Mouse (Mus musculus): ENCODE data around the gene Bmp8b. TPM values are rescaled to one million over a fixed set of nuclear protein-coding genes. Genes with fewer than 3 reads are reported as not detected.
A peak's percentile ranks its signal among the peaks of the same experiment; 100 is the strongest.
"Not testable (repeated sequence)": the region's sequence is repeated elsewhere in the genome, so short reads cannot be mapped to it uniquely, and the experiment has no call there.

Bmp8b gene
- polyA plus RNA-seq, 1 experiment from 2014 or later, result 0.34 TPM

- H3K4me1 ChIP-seq (replicated peaks; ENCODE audit: insufficient read depth, low read length), result no peaks in the 10 kb centered on the region
- no peaks in the 10 kb centered on the region for H3K9me3 ChIP-seq (replicated peaks; ENCODE audit: low read length)
- H3K4me2 ChIP-seq (ENCODE audit: low read length), result no peak overlapping the region
- 80% methylated on average over 4 of the region's 4 CpGs for WGBS
- no peak for DNase-seq (ENCODE audit: low spot score)
- no peaks in the 10 kb centered on the region for H3K27me3 ChIP-seq (ENCODE audit: insufficient read depth, low read length)
- TF ChIP-seq CTCF (IDR thresholded peaks at IDR 0.05; ENCODE audit: low read depth), result peak; percentile 36
- ATAC-seq (replicated peaks; ENCODE audit: low FRiP score, low read depth), result no peak
- no peak overlapping the region for H3K9ac ChIP-seq (ENCODE audit: low read depth, low read length)
- H3K4me3 ChIP-seq (replicated peaks; ENCODE audit: low read depth, low read length), result no peak overlapping the region
- H3K36me3 ChIP-seq (ENCODE audit: insufficient read depth, low read length), result no peaks in the 10 kb centered on the region
- H3K27ac ChIP-seq, result no peak overlapping the region
Measured at GRCm38 (mm10) chr4:123086381-123086780, 18.6 kb upstream of the Bmp8b start.

GRCm38 (mm10) chr4:123092621-123093020 lies 12.3 kb upstream of the Bmp8b start:
- no peaks in the 10 kb centered on the region for H3K4me1 ChIP-seq (replicated peaks; ENCODE audit: insufficient read depth, low read length)
- no peak overlapping the region for H3K27ac ChIP-seq
- no peak overlapping the region for H3K9ac ChIP-seq (ENCODE audit: low read depth, low read length)
- DNase-seq (ENCODE audit: low spot score) (no peak), ATAC-seq (replicated peaks; ENCODE audit: low FRiP score, low read depth) (no peak)
- H3K36me3 ChIP-seq (ENCODE audit: insufficient read depth, low read length), result no peaks in the 10 kb centered on the region
- 70% methylated on average over 5 of the region's 5 CpGs for WGBS
- no peaks in the 10 kb centered on the region for H3K9me3 ChIP-seq (replicated peaks; ENCODE audit: low read length)
- no peak overlapping the region for H3K4me2 ChIP-seq (ENCODE audit: low read length)
- no peak for TF ChIP-seq CTCF (IDR thresholded peaks at IDR 0.05; ENCODE audit: low read depth)
- H3K27me3 ChIP-seq (ENCODE audit: insufficient read depth, low read length), result no peaks in the 10 kb centered on the region
- H3K4me3 ChIP-seq (replicated peaks; ENCODE audit: low read depth, low read length), result no peak overlapping the region

- Histone ChIP-seq H3K4me1 (replicated peaks; ENCODE audit: insufficient read depth, low read length) (no peaks in the 10 kb centered on the region), H3K27ac (0 out of 2 replicates have a peak overlapping the region, but pooled peaks have one; percentile 8), H3K9ac (ENCODE audit: low read depth, low read length) (no peak overlapping the region), H3K27me3 (ENCODE audit: insufficient read depth, low read length) (no peaks in the 10 kb centered on the region), H3K36me3 (ENCODE audit: insufficient read depth, low read length) (no peaks in the 10 kb centered on the region), H3K4me2 (ENCODE audit: low read length) (peak overlapping the region; percentile 19; the same call in 1 of the 2 replicates), H3K4me3 (replicated peaks; ENCODE audit: low read depth, low read length) (no peak overlapping the region), H3K9me3 (replicated peaks; ENCODE audit: low read length) (no peaks in the 10 kb centered on the region)
- WGBS, result 40% methylated on average over 17 of the region's 17 CpGs
- no peak for TF ChIP-seq CTCF (IDR thresholded peaks at IDR 0.05; ENCODE audit: low read depth)
- ATAC-seq (replicated peaks; ENCODE audit: low FRiP score, low read depth), result peak; percentile 80
- DNase-seq (ENCODE audit: low spot score), result peak; percentile 35
Measured at GRCm38 (mm10) chr4:123093064-123093776, 11.7 kb upstream of the Bmp8b start.

- WGBS, result 61% methylated on average over 9 of the region's 9 CpGs
- Histone ChIP-seq H3K36me3 (ENCODE audit: insufficient read depth, low read length) (no peaks in the 10 kb centered on the region), H3K4me3 (replicated peaks; ENCODE audit: low read depth, low read length) (no peak overlapping the region), H3K27me3 (ENCODE audit: insufficient read depth, low read length) (no peaks in the 10 kb centered on the region), H3K9me3 (replicated peaks; ENCODE audit: low read length) (no peaks in the 10 kb centered on the region), H3K9ac (ENCODE audit: low read depth, low read length) (no peak overlapping the region), H3K27ac (no peak overlapping the region), H3K4me2 (ENCODE audit: low read length) (no peak overlapping the region), H3K4me1 (replicated peaks; ENCODE audit: insufficient read depth, low read length) (no peaks in the 10 kb centered on the region)
- TF ChIP-seq CTCF (IDR thresholded peaks at IDR 0.05; ENCODE audit: low read depth), result no peak
- ATAC-seq (replicated peaks; ENCODE audit: low FRiP score, low read depth), result no peak
- DNase-seq (ENCODE audit: low spot score), result no peak
Measured at GRCm38 (mm10) chr4:123093869-123094268, 11.1 kb upstream of the Bmp8b start.

GRCm38 (mm10) chr4:123105451-123105790 lies 456 bp downstream of the Bmp8b start:
- ATAC-seq (replicated peaks; ENCODE audit: low FRiP score, low read depth) (0 out of 2 replicates have a peak, but pooled peaks have one; percentile 15), DNase-seq (ENCODE audit: low spot score) (no peak)
- 20% methylated on average over 24 of the region's 24 CpGs for WGBS
- no peaks in the 10 kb centered on the region for H3K36me3 ChIP-seq (ENCODE audit: insufficient read depth, low read length)
- peak overlapping the region; percentile 49 for H3K4me2 ChIP-seq (ENCODE audit: low read length)
- H3K9me3 ChIP-seq (replicated peaks; ENCODE audit: low read length), result no peaks in the 10 kb centered on the region
- no peaks in the 10 kb centered on the region for H3K4me1 ChIP-seq (replicated peaks; ENCODE audit: insufficient read depth, low read length)
- TF ChIP-seq CTCF (IDR thresholded peaks at IDR 0.05; ENCODE audit: low read depth), result no peak
- no peak overlapping the region for H3K9ac ChIP-seq (ENCODE audit: low read depth, low read length)
- H3K27me3 ChIP-seq (ENCODE audit: insufficient read depth, low read length), result peaks cover 21% of the 10 kb centered on the region
- peak overlapping the region; percentile 18 for H3K4me3 ChIP-seq (replicated peaks; ENCODE audit: low read depth, low read length)
- H3K27ac ChIP-seq, result no peak overlapping the region

- H3K9me3 ChIP-seq (replicated peaks; ENCODE audit: low read length); H3K36me3 ChIP-seq (ENCODE audit: insufficient read depth, low read length); H3K4me3 ChIP-seq (replicated peaks; ENCODE audit: low read depth, low read length); H3K9ac ChIP-seq (ENCODE audit: low read depth, low read length); H3K4me2 ChIP-seq (ENCODE audit: low read length); DNase-seq (ENCODE audit: low spot score); H3K4me1 ChIP-seq (replicated peaks; ENCODE audit: insufficient read depth, low read length); ATAC-seq (replicated peaks; ENCODE audit: low FRiP score, low read depth); H3K27ac ChIP-seq: not testable (repeated sequence)
- WGBS, result 87% methylated on average over 7 of the region's 7 CpGs
- H3K27me3 ChIP-seq (ENCODE audit: insufficient read depth, low read length), result peaks cover 21% of the 10 kb centered on the region
Measured at GRCm38 (mm10) chr4:123105929-123106328, 964 bp downstream of the Bmp8b start.

- Histone ChIP-seq H3K9ac (ENCODE audit: low read depth, low read length) (no peak overlapping the region), H3K27me3 (ENCODE audit: insufficient read depth, low read length) (peaks cover 21% of the 10 kb centered on the region), H3K36me3 (ENCODE audit: insufficient read depth, low read length) (no peaks in the 10 kb centered on the region), H3K9me3 (replicated peaks; ENCODE audit: low read length) (no peaks in the 10 kb centered on the region), H3K4me3 (replicated peaks; ENCODE audit: low read depth, low read length) (no peak overlapping the region), H3K4me2 (ENCODE audit: low read length) (no peak overlapping the region), H3K27ac (no peak overlapping the region), H3K4me1 (replicated peaks; ENCODE audit: insufficient read depth, low read length) (no peaks in the 10 kb centered on the region)
- no peak for TF ChIP-seq CTCF (IDR thresholded peaks at IDR 0.05; ENCODE audit: low read depth)
- ATAC-seq (replicated peaks; ENCODE audit: low FRiP score, low read depth) (no peak), DNase-seq (ENCODE audit: low spot score) (no peak)
- WGBS, result 89% methylated on average over 2 of the region's 2 CpGs
Measured at GRCm38 (mm10) chr4:123106864-123107263, 1.9 kb downstream of the Bmp8b start.

All from kidney, postnatal 0 days (tissue).